In the genomic region with DNA sequence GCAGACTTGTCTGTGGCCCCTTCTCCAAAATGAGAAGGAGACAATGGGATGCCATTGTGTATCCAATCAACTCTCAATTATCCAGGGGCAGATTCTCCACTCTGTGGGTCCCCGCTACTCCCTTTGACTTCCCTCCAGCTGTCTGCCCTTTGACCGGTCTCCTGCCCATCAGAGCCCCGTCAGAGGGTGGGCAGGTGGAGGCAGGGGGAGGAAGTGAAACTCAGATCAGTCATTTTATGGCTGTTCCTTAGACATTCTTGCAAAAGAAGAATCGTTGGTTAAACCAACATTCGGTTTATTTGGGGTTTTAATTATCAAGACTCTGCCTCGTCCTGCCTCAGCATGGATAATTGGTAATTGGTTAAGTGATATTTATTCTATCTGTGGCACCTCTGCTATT, we compare ENCODE assay signal across 16 mouse cellular contexts.
"Had no signal": no experiment of that assay in that cellular context is flagged by ENCODE, and none has a peak within 500 bp of the region (broad histone marks: within the 10 kb centered on the region; RNA-seq: fewer than 3 reads in every experiment).

No protein-coding gene starts in this region.

- H3K9me3 ChIP-seq: limb, embryonic 12.5 days; midbrain, embryonic 10.5 days; neural tube, embryonic 15.5 days had no signal

- H3K27ac ChIP-seq: limb, embryonic 12.5 days; liver, embryonic 14.5 days; midbrain, embryonic 10.5 days; neural tube, embryonic 15.5 days had no signal

- H3K27me3 ChIP-seq: limb, embryonic 12.5 days had no signal

- H3K36me3 ChIP-seq: limb, embryonic 12.5 days; midbrain, embryonic 10.5 days; neural tube, embryonic 15.5 days had no signal

- H3K4me1 ChIP-seq: limb, embryonic 12.5 days; midbrain, embryonic 10.5 days; neural tube, embryonic 15.5 days had no signal

- H3K4me3 ChIP-seq: limb, embryonic 12.5 days; midbrain, embryonic 10.5 days; myocyte; neural tube, embryonic 15.5 days had no signal

- DNase-seq: kidney, adult 8-10 months; kidney, postnatal 36 days; layer of hippocampus, adult 9-11 months; layer of hippocampus, postnatal 36 days; liver; lung, adult 2 months; lung, postnatal 36 days; midbrain, embryonic 14.5 days; right cerebral cortex, postnatal 4 days; spleen, adult 18-20 months; thymus, postnatal 4 days had no signal
